Mouse (Mus musculus) embryonic facial prominence, embryonic 10.5 days (tissue): ENCODE results near the gene Engase. TPM values are rescaled to one million over a fixed set of nuclear protein-coding genes. Genes with fewer than 3 reads are reported as not detected.
A peak's percentile ranks its signal among the peaks of the same experiment; 100 is the strongest.

Experiments
- DNase-seq: peaks from one replicate; pipeline ENCODE4 v3.0.0-alpha.2; 2017; ENCODE audit warnings: low spot score
- H3K27ac ChIP-seq: fragments of 300-500 bp; sonication (generic); replicated peaks from 2 replicates; pipeline ENCODE4 v1.5.1; 2016; ENCODE audit warnings: mild to moderate bottlenecking
- H3K27me3 ChIP-seq: fragments of 300-500 bp; sonication (generic); replicated peaks from 2 replicates; pipeline ENCODE4 v1.6.1; 2016; ENCODE audit warnings: low read depth, mild to moderate bottlenecking; ENCODE audit not compliant: poor library complexity, severe bottlenecking
- H3K36me3 ChIP-seq: fragments of 300-500 bp; sonication (generic); replicated peaks from 2 replicates; pipeline ENCODE4 v1.6.1; 2016; ENCODE audit warnings: mild to moderate bottlenecking, moderate library complexity
- H3K4me1 ChIP-seq: fragments of 300-500 bp; sonication (generic); 2 replicates; pipeline ENCODE4 v1.6.1; 2016
- H3K4me3 ChIP-seq: fragments of 300-500 bp; sonication (generic); 2 replicates; pipeline ENCODE4 v1.5.1; 2016; ENCODE audit warnings: mild to moderate bottlenecking, moderate library complexity
- H3K9me3 ChIP-seq: fragments of 300-500 bp; sonication (generic); 2 replicates; pipeline ENCODE4 v1.6.1; 2016; ENCODE audit warnings: mild to moderate bottlenecking
- WGBS: fragments of 180-500 bp; shearing (Covaris S2); methylation state at CpG from one replicate; pipeline ENCODE4 v1.1.7; 2016; 5-methylcytosine and 5-hydroxymethylcytosine counted together
- polyA plus RNA-seq: library from polyadenylated mRNA; unstranded; fragments of >200 nt; fragmentation: Nextera tagmentation; extraction: Ambion mirVana; gene quantifications from 2 replicates; pipeline ENCODE4 v1.2.1, GENCODE M21; 2016

The Engase gene
- polyA plus RNA-seq, 1 experiment from 2014 or later: 8.5 TPM

DNA sequence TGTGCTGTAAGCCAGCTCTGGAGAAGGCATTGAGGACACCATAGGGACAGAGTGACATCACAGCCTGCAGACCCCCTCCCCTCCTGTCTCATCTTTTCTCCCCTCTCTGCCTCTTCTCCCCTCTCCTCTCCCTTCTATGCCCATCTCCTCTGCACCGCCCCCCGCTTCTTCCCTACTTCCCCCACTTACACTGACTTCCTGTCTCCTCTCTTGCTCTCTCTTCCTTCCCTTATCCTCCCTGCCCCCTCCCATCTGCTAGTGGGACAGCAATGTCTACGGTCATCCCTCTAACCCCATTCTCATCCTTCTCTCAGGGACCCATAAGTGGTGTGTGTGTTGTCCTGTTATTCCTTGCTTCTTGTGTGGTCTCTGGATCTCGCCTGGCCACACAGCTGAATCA lies 17.1 kb upstream of the Engase start:
- H3K4me3 ChIP-seq: no peak overlapping the region
- peaks cover 29% of the 10 kb centered on the region for H3K4me1 ChIP-seq
- peak overlapping the region; percentile 11; the same call in 1 of the 2 replicates for H3K27ac ChIP-seq
- peaks cover 6% of the 10 kb centered on the region; the same call in 1 of the 2 replicates for H3K9me3 ChIP-seq
- H3K36me3 ChIP-seq: no peaks in the 10 kb centered on the region
- no peak for DNase-seq
- 62% methylated on average over 4 of the region's 4 CpGs for WGBS
- no peaks in the 10 kb centered on the region; the same call in 1 of the 2 replicates for H3K27me3 ChIP-seq

DNA sequence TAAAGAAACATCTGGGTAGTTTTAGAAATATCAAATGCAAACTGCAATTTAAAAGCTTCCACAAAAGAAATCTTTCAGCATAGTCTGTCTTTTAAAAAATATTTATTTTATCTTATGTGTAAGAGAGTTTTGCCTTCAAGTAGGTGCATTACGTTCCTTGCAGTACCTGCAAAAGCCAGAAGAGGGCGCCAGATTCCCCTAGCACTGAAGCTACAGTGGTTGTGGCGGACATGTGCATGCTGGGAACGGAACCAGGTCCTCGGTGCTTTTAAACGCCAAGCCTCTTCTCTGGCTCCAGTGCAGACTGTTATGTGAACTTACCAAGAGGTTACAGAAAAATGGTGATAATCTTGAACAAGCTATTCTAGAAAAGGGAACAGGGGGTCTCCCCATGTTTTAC lies 16.3 kb upstream of the Engase start:
- WGBS: 61% methylated on average over 6 of the region's 6 CpGs
- no peaks in the 10 kb centered on the region for H3K36me3 ChIP-seq
- no peaks in the 10 kb centered on the region; the same call in 1 of the 2 replicates for H3K27me3 ChIP-seq
- peaks cover 6% of the 10 kb centered on the region; the same call in 1 of the 2 replicates for H3K9me3 ChIP-seq
- DNase-seq: no peak
- H3K4me1 ChIP-seq: peaks cover 34% of the 10 kb centered on the region
- H3K4me3 ChIP-seq: no peak overlapping the region
- no peak overlapping the region for H3K27ac ChIP-seq

DNA sequence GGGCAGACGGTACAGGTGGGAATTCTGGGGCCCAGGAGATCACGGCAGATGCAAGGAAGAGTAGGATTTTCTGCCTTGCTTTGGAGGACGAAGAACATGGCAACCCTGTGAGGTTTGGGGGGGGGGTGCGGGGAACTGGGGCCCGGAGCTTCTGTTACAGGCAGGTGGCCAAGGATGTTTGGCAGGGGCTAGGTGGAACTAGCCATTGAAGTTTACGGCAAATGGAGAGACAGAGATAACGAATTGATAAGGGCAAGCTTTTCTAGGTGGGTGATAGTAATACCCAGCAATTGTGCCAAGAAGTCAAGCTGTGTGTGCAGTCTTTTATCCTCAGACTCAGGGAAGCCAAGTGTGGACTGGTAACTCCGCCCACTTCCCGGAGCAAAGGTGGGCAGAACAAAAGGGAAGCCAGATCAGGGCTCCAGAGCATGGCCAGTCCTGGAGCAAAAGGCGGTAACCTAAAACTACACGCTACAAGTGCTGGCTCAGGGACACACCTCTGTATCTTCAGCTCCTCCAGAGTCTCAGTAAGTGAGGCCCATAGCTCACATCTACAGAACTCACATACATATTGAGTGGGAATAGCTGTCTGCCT lies 9.1 kb upstream of the Engase start:
- DNase-seq: no peak
- Histone ChIP-seq H3K27ac (no peak overlapping the region), H3K9me3 (no peaks in the 10 kb centered on the region)

DNA sequence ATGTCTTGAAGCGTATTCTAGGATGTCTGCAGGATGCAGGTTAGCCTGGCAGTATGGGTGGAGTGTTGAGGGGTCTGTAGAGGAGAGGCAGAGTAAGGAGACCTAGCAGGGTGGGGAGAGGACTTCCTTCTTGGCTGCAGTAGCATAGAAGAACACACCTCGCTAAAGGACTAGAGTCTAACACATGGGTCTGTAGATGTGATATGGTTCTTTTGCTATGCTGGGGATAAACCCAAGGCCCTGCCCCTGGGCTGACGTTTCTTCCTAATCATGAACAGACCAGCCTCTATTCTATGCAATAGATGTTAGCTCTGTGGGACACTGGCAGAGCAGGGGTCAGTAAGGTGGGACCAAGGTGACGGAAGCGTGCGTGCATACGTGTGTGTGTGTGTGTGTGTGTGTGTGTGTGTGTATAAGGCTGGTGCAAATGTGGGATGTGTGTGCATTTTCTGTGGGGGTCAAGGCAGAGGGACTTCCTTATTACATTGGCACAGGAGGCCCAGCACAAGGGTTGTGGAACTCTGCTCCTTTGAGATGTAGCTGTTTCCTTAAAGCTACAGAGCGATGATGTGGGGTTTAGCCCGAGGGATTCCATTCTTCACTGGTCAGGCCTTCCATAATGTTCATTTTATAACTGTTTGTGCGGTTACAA lies 7.0 kb upstream of the Engase start:
- DNase-seq: no peak
- H3K36me3 ChIP-seq: no peaks in the 10 kb centered on the region
- peaks cover 27% of the 10 kb centered on the region for H3K4me1 ChIP-seq
- H3K27me3 ChIP-seq: no peaks in the 10 kb centered on the region
- H3K4me3 ChIP-seq: no peak overlapping the region
- WGBS: 80% methylated on average over 10 of the region's 10 CpGs
- no peaks in the 10 kb centered on the region for H3K9me3 ChIP-seq
- H3K27ac ChIP-seq: 0 out of 2 replicates have a peak overlapping the region, but pooled peaks have one; percentile 61

More for the DNA sequence above, 9.1 kb upstream of the Engase start:
- Histone ChIP-seq H3K4me1 (peaks cover 36% of the 10 kb centered on the region), H3K4me3 (no peak overlapping the region), H3K36me3 (no peaks in the 10 kb centered on the region), H3K27me3 (no peaks in the 10 kb centered on the region)
- 62% methylated on average over 11 of the region's 11 CpGs for WGBS

DNA sequence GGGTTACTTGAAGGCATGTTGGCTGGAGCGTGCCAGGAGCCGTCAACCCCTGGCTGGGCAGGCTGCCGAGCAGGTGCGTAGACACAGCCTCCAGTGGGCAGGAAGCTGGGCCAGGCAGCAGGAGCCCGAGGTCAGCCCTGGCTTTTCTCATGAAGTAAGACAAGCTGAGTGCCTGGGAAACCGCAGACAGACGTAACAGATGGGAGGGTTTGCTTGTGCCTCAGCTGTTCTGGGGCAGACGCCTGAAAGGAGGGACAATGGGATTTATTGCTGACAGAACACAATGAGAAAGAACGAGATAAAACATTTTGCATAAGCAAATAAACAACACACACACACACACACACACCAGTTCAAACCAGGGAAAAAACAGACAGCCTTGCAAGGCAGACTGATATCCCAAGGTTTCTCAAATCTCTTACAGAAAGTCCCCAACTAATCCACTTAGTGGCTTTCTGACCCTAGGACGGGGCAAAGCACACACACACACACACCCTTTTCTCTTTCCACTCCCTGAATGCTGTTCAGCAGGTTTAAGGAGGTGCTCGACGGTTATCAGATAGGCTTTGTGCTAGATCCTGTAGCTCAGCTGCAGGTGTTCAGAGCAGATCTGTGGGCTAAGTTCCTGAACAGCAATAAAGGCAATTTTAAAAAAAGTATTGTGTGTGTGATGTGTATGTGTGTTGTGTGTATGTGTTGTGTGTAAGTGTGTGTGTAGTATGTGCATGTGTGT lies 6.2 kb upstream of the Engase start:
- peak overlapping the region; percentile 61 for H3K27ac ChIP-seq
- H3K9me3 ChIP-seq: no peaks in the 10 kb centered on the region
- H3K27me3 ChIP-seq: no peaks in the 10 kb centered on the region
- 42% methylated on average over 12 of the region's 12 CpGs for WGBS
- H3K4me3 ChIP-seq: no peak overlapping the region
- peak; percentile 49 for DNase-seq
- H3K4me1 ChIP-seq: peaks cover 23% of the 10 kb centered on the region
- H3K36me3 ChIP-seq: no peaks in the 10 kb centered on the region

DNA sequence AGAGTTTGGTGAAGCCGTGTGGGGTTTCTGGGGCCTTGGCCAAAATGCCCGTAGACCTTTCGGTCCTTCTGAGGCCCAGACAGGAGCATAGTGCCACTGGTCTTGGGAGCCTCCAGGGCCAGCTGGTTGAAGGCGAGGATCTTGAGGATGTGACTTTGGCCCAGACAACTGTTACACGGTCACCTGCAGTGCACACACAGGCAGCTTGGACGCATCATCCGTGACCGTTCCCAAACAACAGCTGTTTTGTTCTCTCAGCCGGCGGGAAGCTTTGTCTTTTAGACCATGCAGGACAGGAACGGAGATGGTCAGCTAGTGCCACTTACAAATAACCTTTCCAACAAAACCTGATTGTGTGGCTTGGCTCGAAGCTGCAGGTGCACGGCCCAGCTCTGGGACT lies 5.0 kb upstream of the Engase start:
- Histone ChIP-seq H3K9me3 (no peaks in the 10 kb centered on the region), H3K27ac (no peak overlapping the region; the same call in 1 of the 2 replicates), H3K4me3 (no peak overlapping the region), H3K36me3 (no peaks in the 10 kb centered on the region), H3K27me3 (no peaks in the 10 kb centered on the region), H3K4me1 (peaks cover 23% of the 10 kb centered on the region)
- peak; percentile 38 for DNase-seq
- 64% methylated on average over 13 of the region's 13 CpGs for WGBS

DNA sequence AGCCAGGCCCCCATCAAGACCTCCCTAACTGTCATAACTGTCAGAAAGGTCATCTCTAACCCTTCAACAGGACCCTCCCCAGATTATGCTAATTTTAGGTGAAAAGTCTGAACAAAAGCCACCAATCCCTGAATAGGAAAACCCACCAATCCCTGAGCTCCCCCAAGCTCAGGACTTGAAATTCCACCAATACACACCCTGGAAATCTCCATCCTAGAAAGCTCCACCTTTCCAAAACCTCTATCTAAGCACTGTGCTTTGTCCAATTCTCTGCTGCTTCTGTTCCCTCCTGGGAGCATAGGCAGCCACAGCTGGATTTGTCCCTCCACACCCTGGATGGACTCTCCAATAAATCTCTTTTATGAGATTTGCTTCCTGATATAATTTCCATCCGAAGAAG lies 3.5 kb upstream of the Engase start:
- Histone ChIP-seq H3K4me3 (no peak overlapping the region), H3K4me1 (peaks cover 27% of the 10 kb centered on the region)
- 88% methylated on average over 1 of the region's 1 CpGs for whole genome bisulfite sequencing

DNA sequence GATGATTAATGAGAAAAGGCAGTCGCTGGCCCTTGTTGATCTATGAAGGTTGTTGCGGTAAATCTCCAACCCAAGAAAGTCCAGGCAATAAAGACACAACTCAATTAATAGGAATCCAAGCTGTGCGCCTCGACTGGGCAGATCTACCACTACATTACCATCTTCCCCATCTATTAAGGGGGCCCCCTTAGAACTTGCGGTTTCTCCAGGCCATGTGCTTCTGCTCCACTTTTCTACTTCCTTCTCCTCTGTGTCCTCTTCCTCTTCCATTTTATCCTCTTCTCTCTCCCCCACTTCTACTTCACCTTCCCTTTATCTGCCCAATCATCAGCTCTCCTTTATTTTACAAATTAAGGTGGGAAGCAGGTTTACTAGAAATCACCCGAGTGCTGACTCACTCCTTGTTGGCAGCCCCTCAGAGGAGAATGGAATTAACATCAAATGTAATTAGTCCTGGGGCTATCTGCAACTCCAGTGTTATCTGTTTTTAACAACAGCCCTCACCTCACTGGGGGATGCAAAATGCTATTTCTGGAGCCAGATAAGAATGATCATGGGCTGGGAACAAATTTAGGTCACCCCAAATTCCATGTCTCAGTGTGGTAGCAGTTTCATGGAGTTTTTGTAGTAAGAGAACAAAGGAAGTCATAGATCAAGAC lies 2.7 kb upstream of the Engase start:
- peaks cover 27% of the 10 kb centered on the region for H3K4me1 ChIP-seq
- no peaks in the 10 kb centered on the region for H3K27me3 ChIP-seq
- peaks cover under 1% of the 10 kb centered on the region; the same call in 1 of the 2 replicates for H3K36me3 ChIP-seq
- 82% methylated on average over 6 of the region's 6 CpGs for WGBS
- DNase-seq: no peak
- no peaks in the 10 kb centered on the region for H3K9me3 ChIP-seq
- no peak overlapping the region for H3K4me3 ChIP-seq
- H3K27ac ChIP-seq: no peak overlapping the region

More for the DNA sequence above, 3.5 kb upstream of the Engase start:
- H3K27me3 ChIP-seq: no peaks in the 10 kb centered on the region
- no peaks in the 10 kb centered on the region for H3K9me3 ChIP-seq
- no peaks in the 10 kb centered on the region for H3K36me3 ChIP-seq
- no peak overlapping the region for H3K27ac ChIP-seq
- DNase-seq: no peak

DNA sequence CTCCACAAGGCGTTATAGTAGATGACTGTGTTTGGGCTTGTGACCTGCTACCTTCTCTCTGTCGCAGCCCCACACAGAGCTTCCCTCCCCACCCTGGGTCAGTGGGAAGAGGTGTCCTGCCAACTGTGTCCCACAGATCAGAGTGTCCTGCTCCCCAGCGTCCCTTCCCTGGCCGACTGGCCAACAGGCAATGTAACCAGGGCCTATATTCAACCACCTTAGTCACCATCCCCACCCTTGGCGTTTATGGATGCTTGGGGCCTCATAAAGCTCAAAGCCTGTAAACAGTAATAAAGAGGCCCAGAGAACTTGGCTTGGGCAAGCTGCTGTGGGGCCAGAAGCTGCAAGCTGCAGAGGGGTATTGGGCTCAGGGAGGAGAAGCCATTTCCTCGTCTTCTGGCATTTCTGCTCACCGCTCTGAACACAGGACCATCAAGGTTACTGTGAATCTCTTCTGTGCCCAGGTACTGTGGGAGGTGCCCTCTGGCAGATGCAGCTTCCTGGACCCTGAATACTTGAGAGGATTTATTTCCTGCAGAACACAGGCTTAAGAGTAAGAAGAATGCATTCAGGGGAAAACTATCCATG lies 1.0 kb upstream of the Engase start:
- H3K4me3 ChIP-seq: no peak overlapping the region
- H3K9me3 ChIP-seq: no peaks in the 10 kb centered on the region
- H3K36me3 ChIP-seq: peaks cover 13% of the 10 kb centered on the region; the same call in 1 of the 2 replicates
- H3K27ac ChIP-seq: no peak overlapping the region
- H3K27me3 ChIP-seq: no peaks in the 10 kb centered on the region
- WGBS: 89% methylated on average over 7 of the region's 7 CpGs
- H3K4me1 ChIP-seq: peaks cover 19% of the 10 kb centered on the region
- no peak for DNase-seq

DNA sequence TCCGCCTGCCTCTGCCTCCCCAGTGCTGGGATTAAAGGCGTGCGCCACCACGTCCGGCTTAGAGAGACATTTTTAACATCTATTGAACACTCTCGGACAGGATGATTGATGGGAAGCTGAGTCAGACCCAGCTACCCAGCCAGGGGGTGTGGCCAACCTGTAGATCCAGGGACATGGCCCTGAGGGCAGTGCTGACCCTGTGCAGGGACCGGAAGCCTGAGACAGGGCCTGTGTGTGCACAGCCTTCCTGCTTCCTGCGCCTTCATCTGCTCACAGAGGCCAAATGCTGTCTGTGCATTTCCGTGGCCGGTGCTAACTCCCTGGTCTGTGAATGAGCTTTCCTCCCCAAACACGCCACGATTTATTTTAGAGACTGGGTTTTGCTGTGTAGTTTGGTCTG lies 3.1 kb downstream of the Engase start:
- H3K36me3 ChIP-seq: peaks cover 45% of the 10 kb centered on the region
- H3K27me3 ChIP-seq: no peaks in the 10 kb centered on the region
- H3K27ac ChIP-seq: no peak overlapping the region
- WGBS: 76% methylated on average over 12 of the region's 12 CpGs
- no peak overlapping the region for H3K4me3 ChIP-seq
- DNase-seq: no peak
- H3K9me3 ChIP-seq: no peaks in the 10 kb centered on the region
- peaks cover 28% of the 10 kb centered on the region for H3K4me1 ChIP-seq

DNA sequence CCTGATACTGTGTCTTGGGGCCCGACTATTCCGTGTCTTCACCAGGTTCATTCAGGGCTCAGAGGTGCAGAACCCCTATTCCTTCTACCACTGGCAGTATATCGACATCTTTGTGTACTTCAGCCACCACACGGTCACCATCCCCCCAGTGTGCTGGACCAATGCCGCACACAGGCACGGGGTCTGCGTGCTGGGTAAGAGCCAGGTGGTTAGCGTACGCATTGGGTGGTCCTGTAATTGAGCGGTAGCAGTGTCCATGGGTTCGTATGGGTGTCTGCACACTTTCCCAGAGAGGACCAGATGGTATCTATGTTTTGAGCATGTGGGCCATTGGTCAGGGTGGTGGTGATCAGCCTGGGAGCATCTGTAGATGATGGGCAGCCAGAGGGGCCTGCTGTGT lies 4.6 kb downstream of the Engase start:
- H3K4me1 ChIP-seq: peaks cover 39% of the 10 kb centered on the region
- no peak for DNase-seq

DNA sequence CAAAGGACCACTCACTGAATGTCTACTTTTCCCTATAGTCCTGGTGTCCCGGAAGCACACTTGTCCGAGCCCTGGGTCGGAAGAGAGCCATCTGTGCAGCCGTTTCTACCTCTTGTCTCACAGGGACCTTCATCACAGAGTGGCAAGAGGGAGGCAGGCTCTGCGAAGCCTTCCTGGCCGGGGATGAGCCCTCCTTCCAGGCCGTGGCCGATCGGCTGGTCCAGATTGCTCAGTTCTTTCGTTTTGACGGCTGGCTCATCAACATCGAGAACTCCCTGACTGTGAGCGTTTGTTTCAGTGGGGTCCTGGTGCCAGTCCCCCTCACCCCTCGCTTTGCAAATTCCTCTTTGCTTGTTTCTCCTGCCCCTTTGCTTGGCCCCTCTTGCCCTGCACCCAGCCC lies 5.1 kb downstream of the Engase start:
- no peaks in the 10 kb centered on the region for H3K9me3 ChIP-seq
- no peak for DNase-seq
- H3K27me3 ChIP-seq: no peaks in the 10 kb centered on the region
- WGBS: 86% methylated on average over 14 of the region's 14 CpGs
- peaks cover 39% of the 10 kb centered on the region for H3K4me1 ChIP-seq
- H3K36me3 ChIP-seq: peaks cover 63% of the 10 kb centered on the region
- no peak overlapping the region for H3K27ac ChIP-seq
- no peak overlapping the region for H3K4me3 ChIP-seq

More for the DNA sequence above, 4.6 kb downstream of the Engase start:
- Histone ChIP-seq H3K4me3 (no peak overlapping the region), H3K9me3 (no peaks in the 10 kb centered on the region), H3K27ac (no peak overlapping the region), H3K27me3 (no peaks in the 10 kb centered on the region), H3K36me3 (peaks cover 58% of the 10 kb centered on the region)
- WGBS: 95% methylated on average over 11 of the region's 11 CpGs
